Mouse (Mus musculus) cerebellum, adult 2 months (tissue): ENCODE measurements around the gene Efna1.

Experiments
- CTCF ChIP-seq: fragments of 200-500 bp; IDR thresholded peaks from 2 replicates; pipeline ENCODE4 v1.5.1; 2011; ENCODE audit warnings: low read depth, mild to moderate bottlenecking, control low read depth, low read length, moderate library complexity, borderline replicate concordance; ENCODE audit not compliant: insufficient read depth
- POLR2A ChIP-seq: fragments of 200-500 bp; IDR thresholded peaks from 2 replicates; pipeline ENCODE4 v1.6.1; 2011; ENCODE audit warnings: low read length, control low read depth, borderline replicate concordance; ENCODE audit not compliant: insufficient read depth

- no peak for TF ChIP-seq CTCF
- TF ChIP-seq POLR2A, result no peak
Measured at GRCm38 (mm10) chr3:89299499-89299898, 18.6 kb upstream of the Efna1 start.
